Mouse (Mus musculus): Measurements from ENCODE around the gene Card6.
"Not testable (repeated sequence)": the region's sequence is repeated elsewhere in the genome, so short reads cannot be mapped to it uniquely, and the experiment has no call there.

Gene Card6

GRCm38 (mm10) chr15:5107686-5108654, at the start of gene Card6:
Card6 (minus strand) TSS chr15:5108539.
- DNase-seq (ENCODE audit: low read depth), result peak; percentile 37

DNA sequence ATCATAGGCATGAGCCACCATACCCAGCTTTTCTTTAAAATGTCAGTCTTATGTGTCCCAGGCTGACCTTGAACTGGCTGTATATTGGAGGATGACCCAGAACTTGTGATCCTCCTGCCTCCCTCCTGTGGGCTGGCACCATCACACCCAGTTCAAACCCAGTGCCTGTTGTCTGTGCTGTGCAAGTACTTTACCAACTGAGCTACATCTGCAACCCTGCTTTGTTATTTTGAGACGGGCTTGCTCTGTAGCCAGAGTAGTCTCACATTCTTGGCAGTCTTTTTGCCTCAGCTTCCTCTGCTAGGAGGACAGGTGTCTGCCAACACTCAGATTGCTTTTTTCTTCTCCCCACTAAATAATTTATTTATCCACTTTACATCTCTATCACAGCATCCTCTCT, 49.0 kb upstream of the Card6 start:
- no peak for DNase-seq (ENCODE audit: low read depth)

DNA sequence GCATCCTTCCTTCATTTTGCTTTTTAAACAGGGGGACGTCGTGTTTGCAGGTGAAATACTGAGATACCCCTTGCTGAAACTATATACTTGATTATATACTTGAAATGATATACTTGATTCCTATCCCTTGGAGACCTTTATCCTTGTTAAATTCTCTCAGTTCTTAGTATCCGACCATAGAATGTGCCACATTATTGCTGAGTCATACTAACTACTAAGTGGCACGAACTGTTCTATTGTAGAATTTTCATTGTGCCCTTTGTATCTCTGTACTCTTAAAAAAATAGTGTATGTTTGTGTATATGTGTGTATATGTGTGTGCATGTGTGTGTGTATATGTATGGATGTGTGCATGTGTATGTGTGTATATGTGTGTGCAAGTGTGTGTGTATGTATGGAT, 48.0 kb upstream of the Card6 start:
- DNase-seq (ENCODE audit: low read depth), result no peak

- DNase-seq (ENCODE audit: low read depth), result no peak
Observed at GRCm38 (mm10) chr15:5155093-5155492, 46.8 kb upstream of the Card6 start.

DNA sequence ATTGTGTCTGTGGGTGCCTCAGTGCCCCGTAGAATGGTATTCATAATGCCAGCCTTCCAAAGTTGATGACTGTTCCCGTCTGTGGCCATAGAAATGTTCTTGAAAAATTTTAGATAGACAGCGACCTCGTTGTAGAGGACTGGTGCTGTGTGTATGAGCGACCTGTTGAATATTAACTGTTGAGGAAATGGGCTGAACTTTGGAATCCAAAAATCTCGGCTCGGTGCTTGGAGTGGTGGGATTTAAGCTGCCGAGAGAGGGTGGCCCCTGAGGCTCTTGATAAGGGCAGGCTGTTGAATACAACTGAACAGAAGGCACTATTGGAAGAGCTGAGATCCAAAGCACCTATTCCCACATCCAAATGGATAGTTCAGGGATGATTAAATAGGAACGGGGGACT, 46.3 kb upstream of the Card6 start:
- no peak for DNase-seq (ENCODE audit: low read depth)

GRCm38 (mm10) chr15:5152171-5152570, 43.8 kb upstream of the Card6 start:
- no peak for DNase-seq (ENCODE audit: low read depth)

DNA sequence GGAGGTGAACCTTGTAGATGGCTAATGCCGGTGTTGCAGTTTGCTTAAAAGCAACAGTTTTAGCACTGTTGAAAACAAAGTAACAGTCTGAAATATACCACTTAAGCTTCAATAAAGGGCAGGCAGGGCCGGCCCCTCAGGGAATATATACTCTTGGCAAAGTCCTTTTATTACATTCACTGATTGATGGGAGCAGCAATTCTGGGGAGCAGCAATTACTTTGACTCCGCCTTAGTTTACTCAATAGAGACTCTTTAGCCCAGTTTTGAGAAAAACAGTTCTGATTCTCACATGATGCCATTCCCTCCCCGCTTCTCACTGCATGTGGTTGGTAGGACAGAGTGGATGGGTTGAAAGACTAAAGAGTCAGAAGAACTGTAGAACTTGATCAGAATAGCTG, 40.8 kb upstream of the Card6 start:
- DNase-seq (ENCODE audit: low read depth), result peak; percentile 77

- peak; percentile 67 for DNase-seq (ENCODE audit: low read depth)
Observed at GRCm38 (mm10) chr15:5145196-5145945, 37.0 kb upstream of the Card6 start.

- DNase-seq (ENCODE audit: low read depth), result peak; percentile 63
Observed at GRCm38 (mm10) chr15:5144021-5144778, 35.9 kb upstream of the Card6 start.

- DNase-seq (ENCODE audit: low read depth), result peak; percentile 88
Observed at GRCm38 (mm10) chr15:5143361-5144020, 35.2 kb upstream of the Card6 start, which contains the start of gene Prkaa1. Prkaa1 (plus strand) TSS chr15:5143861.

GRCm38 (mm10) chr15:5142714-5143113, 34.4 kb upstream of the Card6 start:
- DNase-seq (ENCODE audit: low read depth), result no peak

DNA sequence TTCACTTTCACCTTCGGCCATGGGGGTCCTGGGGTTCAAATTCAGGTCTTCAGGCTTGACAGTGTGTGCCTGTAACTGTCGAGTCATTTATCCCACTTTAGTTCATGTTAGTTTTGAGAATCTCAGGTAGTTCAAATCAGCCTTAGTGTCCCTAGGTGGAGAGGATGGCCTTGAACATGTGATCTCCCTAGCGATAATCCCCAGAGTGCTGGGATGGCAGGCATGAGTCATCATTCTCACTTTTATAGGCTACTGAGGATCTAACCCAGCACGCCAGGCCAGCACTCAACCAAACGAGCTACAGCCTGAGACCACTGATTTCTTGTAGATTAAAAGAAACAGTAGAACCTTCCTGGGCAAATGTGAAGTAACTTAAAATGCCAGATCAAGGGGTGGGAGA, 33.7 kb upstream of the Card6 start:
- no peak for DNase-seq (ENCODE audit: low read depth)

DNA sequence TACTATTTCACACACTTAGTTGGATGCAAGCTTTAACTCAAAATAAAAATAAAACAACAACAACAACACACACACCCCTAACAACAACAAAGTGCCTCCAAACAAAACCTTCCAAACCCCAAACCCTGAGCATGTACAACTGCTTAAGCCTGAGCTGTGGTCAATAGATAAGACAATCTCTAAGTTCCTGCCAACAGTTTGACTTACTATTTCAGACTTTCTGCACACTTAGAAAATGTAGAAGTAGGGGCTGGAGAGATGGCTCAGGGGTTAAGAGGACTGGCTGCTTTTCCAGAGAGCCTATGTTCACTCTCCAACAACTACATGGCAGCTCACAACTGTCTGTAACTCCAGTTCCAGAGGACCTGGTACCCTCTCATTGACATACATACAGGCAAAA, 32.0 kb upstream of the Card6 start:
- no peak for DNase-seq (ENCODE audit: low read depth)

GRCm38 (mm10) chr15:5139863-5140262, 31.5 kb upstream of the Card6 start:
- DNase-seq (ENCODE audit: low read depth), result no peak

- no peak for DNase-seq (ENCODE audit: low read depth)
Observed at GRCm38 (mm10) chr15:5139366-5139765, 31.0 kb upstream of the Card6 start.

DNA sequence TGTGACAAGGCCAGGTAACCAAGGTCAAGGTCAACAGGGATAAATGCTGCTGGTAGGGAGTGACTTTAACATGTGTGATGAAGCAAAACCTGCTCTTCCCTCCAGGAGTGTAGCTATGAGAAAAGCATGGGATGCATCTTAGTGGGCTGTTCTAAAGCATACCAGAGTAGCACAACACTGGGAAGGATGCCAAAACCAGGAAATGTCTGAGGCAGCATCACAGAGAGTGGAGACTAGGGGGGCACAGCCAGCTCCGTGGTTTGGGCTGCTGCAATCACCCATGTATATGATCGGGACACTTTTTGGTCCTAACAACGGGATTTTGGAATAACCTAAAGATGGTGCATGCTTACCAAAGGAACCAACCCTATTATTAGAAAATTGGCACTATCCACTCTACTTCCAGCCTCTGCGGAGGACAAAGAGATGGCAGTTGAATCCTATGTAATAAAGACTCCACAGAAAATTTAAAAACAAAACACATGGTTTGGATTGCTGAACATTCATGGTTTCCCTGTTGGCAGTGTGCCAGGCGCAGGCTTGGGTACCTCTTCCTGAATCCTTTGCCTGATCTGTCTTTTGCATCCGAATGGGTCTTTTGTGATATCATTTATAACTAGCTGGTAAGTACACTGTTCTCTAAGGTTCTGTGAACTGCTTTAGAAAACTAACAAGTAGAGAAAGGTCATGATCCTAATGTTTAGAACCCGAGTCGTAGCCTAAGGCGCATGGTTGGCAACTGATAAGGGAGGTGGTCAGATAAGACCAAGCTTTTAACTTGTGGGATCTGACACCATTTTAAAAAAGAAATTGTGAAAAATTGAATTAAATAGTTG, 29.9 kb upstream of the Card6 start:
- DNase-seq (ENCODE audit: low read depth), result peak; percentile 64

DNA sequence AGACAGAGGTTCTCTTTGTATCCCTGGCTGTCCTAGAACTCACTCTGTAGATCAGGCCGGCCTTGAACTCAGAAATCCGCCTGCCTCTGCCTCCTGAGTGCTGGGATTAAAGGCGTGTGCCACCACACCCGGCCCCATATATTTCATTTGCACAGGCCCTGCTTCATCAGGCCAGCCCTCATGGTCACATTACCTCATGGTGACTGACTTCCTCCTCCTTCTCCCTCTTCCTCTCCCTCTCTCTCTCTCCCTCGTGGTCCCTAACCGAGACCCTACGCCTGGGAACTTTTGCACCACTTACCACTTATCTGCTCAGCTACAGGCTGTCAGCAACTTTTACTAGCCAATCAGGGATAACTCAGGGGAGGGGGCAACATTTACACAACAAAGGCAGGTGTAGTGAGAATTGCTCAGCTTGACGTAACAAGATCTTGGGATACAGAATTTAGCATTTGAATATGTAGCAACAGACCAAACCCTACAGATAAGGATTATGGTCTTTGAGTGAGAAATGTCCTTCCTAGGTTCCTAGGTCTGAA, 26.7 kb upstream of the Card6 start:
- DNase-seq (ENCODE audit: low read depth), result no peak

DNA sequence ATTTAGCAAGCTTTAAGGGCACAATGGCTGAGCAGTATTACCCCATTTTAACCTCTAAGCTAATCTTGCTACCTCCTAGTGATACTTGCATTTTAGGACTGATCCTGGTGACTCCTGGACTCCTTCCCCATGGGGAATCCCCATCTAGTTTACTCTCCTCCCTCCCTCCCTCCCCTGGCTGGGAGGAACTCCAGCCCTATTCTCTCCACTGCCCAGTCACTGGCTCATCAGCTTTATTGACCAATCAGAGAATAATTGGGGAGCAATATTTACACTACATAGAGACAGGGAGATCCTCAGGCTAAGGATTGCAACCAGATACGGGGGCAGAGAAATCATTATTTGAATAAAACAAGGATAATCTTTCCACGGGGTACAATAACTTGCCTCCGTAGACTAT, 25.8 kb upstream of the Card6 start:
- DNase-seq (ENCODE audit: low read depth), result no peak

GRCm38 (mm10) chr15:5133301-5133700, 25.0 kb upstream of the Card6 start:
- DNase-seq (ENCODE audit: low read depth), result no peak

DNA sequence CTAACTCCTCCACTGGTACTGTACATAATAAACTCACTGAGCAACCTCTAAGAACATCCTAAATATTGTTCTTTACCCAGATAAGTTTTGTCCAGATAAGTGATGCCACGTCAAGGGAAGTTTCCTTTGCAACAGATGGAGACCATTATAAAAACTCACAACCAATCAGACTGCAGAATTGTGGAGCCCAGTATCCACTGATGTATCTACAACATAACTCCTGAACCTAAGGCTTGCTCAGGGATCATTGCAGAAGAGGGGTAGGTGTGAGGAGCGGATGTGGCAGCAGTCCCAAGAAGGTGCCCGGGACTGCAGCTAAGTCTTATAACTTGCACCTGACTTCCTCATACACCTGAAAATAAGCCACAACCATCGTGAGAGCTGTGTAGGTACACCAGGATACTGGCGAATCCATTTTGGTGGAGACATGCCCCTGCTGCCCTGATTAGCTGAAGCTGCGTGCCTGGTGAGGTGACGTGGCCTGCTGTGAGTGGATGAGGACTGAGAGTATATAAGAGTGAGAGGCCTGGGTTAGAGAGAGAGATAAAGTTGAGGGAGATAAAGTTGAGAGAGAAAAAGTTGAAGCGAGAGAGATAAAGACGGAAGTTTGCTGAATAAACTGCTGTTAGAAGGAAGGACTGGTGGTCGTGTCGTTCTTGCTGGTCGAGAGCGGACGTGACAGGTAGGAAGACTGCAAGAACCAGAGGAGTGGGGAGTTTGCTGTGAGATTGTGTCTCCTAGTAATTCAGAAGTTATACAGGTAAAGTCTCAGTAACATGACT, 22.7 kb upstream of the Card6 start:
- DNase-seq (ENCODE audit: low read depth), result not testable (repeated sequence)

Data from NIH3T3 (cell line).